Mouse (Mus musculus): ENCODE data around the gene Itga3. TPM values are rescaled to one million over a fixed set of nuclear protein-coding genes. Genes with fewer than 3 reads are reported as not detected.

Gene Itga3
- polyA plus RNA-seq, 1 experiment from 2014 or later, result 355 TPM

DNA sequence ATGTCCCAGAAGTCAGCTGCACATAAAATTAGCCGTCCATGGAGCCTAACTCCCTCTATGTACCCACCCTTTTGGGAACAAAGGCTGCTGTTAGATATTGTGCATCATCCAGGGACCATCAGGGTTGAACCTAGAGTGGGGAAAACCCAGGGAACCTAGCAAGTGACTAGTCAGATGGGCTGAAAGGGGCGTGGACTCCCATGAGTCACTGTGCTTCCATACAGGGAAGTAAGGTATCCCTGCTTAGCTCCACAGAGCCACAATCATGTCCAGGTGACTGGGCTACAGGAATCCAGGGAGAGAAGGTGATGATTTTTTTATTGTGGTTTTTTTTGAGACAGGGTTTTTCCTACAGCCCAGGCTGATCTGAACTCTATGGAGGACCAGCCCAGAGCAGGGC is 32.4 kb upstream of the Itga3 start:
- no peak for ATAC-seq
- no peak for DNase-seq (ENCODE audit: low read depth, low spot score)
- in situ Hi-C loops (cut with MboI; ENCODE audit: low pct_unique_long_range_greater_than_20kb), result loop anchor here (5.0 kb wide), 2 partner anchors 42 to 67 kb away; partner anchors contain the start of gene Pdk2
- no peaks in the 10 kb centered on the region for H3K27me3 ChIP-seq
- ChIA-PET POLR2A (no interaction called here), CTCF (no interaction called here)
- no peak for TF ChIP-seq CTCF (IDR thresholded peaks at IDR 0.05)

DNA sequence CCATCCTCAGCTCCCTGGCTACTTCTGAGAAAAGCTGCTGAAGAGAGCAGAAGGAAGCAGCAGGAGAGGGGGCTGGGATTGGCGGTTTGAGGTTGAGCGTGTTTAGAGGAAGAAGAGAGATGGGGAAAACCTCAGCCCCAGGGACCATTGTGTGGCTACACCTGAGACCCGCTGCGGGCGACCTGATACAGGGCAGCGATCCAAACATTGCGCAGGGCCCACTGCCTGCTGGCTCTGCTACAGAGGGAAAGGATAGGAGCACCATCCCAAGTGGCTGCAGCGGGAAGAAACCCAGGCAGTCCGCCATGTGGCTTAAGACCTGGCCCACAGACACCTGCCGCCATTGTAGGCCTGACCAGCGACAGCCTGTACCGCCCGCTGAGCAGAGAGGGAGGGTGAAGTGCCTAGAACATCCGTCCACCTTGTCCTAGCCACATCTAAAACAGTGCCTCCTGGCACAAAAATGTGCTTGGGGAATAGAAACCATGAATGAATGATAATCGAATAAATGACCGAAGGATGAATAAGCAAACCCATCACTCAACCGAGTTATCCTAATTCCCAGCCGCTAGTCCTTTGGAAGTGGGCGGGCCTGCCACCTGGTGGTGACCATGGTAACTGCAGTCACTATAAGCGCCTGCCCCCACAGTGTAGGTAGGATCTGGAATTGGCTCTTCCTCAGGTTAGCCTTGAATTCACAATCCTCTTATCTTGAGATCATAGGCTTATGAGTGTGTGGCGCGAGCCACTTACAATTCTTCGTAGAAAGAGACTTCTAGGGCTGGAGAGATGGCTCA is 30.0 kb upstream of the Itga3 start:
- DNase-seq (ENCODE audit: low read depth, low spot score) (no peak), ATAC-seq (no peak)
- CTCF ChIA-PET, result interaction anchor here (0.8 to 4.0 kb wide), 7 partner anchors 26 to 60 kb away, joined by 3 to 56 read pairs (median 6); partner anchors contain the start of gene Itga3
- POLR2A ChIA-PET, result interaction anchor here (0.9 to 4.0 kb wide), 5 partner anchors 17 to 116 kb away, joined by 3 to 29 read pairs (median 4); partner anchors contain the start of genes Itga3 and Ppp1r9b
- TF ChIP-seq CTCF (IDR thresholded peaks at IDR 0.05), result peak; percentile 97
- H3K27me3 ChIP-seq, result no peaks in the 10 kb centered on the region
- in situ Hi-C loops (cut with MboI; ENCODE audit: low pct_unique_long_range_greater_than_20kb), result loop anchor here (5.0 kb wide), 2 partner anchors 39 to 64 kb away; partner anchors contain the start of gene Pdk2

DNA sequence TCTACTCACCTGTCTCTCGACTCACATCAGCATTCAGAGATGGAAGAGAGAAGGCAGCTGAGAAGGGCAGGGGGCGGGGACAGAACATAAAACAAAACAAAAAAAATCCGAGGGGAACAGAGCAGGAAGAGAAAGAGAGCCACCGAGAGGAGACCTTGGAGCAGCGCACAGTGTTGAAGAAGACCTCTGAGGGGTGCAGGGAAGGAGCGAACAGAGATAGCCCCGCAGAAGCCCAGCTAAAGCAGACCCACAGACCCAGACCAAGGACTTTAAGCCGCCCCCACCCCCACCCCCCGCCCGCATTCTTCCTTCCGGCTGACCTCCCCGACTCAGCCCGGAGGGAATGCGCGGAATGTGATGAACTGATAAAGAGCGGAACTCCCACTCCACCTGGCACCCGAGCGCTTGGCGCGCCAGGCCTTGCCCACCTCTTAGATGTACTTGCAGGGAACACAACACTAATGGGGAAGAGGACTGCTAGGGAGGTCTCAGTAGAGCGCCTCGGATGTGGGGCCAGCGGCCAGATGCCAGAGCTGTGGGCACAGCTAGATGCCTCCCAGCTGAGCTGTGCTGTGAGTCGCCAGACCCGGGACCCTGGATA is 28.8 kb upstream of the Itga3 start:
- CTCF ChIA-PET, result interaction anchor here (0.8 to 4.0 kb wide), 11 partner anchors 9 to 135 kb away, joined by 3 to 56 read pairs (median 5); partner anchors contain the start of gene Itga3
- in situ Hi-C loops (cut with MboI; ENCODE audit: low pct_unique_long_range_greater_than_20kb), result loop anchor here (5.0 kb wide), 2 partner anchors 38 to 63 kb away; partner anchors contain the start of gene Pdk2
- no peak for DNase-seq (ENCODE audit: low read depth, low spot score)
- peak; percentile 10 for ATAC-seq
- no peaks in the 10 kb centered on the region for H3K27me3 ChIP-seq
- POLR2A ChIA-PET, result interaction anchor here (0.6 to 4.0 kb wide), 12 partner anchors 16 to 1515 kb away, joined by 3 to 29 read pairs (median 4); partner anchors contain the start of genes Itga3 and Ppp1r9b
- TF ChIP-seq CTCF (IDR thresholded peaks at IDR 0.05), result peak; percentile 43

DNA sequence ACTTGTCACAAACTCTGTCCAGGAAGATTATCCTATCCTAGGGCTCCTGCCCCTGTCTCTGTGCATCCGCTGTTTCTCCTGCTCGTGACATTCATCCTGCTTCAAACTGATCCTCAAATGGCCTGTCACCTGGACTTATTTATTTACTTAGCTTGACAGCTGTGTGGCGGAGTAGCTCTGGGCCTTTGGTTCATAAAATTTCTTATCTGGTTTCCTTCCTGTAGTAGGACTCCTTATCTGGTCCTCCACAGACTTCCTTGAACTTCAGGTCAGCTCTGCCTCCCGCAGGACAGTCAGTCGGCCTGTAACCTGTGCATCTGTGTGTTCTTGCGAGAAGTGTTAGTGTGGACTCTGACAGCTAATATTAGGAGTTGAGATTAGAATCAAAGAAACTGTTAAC is 27.7 kb upstream of the Itga3 start:
- POLR2A ChIA-PET, result interaction anchor here (0.8 to 4.0 kb wide), 4 partner anchors 15 to 47 kb away, joined by 3 to 29 read pairs (median 3); partner anchors contain the start of gene Itga3
- ATAC-seq (no peak), DNase-seq (ENCODE audit: low read depth, low spot score) (no peak)
- CTCF ChIA-PET, result interaction anchor here (0.7 to 4.0 kb wide), 10 partner anchors 8 to 60 kb away, joined by 3 to 56 read pairs (median 4); partner anchors contain the start of gene Itga3
- H3K27me3 ChIP-seq, result no peaks in the 10 kb centered on the region
- in situ Hi-C loops (cut with MboI; ENCODE audit: low pct_unique_long_range_greater_than_20kb), result no loop called here
- peak; percentile 35 for TF ChIP-seq CTCF (IDR thresholded peaks at IDR 0.05)

DNA sequence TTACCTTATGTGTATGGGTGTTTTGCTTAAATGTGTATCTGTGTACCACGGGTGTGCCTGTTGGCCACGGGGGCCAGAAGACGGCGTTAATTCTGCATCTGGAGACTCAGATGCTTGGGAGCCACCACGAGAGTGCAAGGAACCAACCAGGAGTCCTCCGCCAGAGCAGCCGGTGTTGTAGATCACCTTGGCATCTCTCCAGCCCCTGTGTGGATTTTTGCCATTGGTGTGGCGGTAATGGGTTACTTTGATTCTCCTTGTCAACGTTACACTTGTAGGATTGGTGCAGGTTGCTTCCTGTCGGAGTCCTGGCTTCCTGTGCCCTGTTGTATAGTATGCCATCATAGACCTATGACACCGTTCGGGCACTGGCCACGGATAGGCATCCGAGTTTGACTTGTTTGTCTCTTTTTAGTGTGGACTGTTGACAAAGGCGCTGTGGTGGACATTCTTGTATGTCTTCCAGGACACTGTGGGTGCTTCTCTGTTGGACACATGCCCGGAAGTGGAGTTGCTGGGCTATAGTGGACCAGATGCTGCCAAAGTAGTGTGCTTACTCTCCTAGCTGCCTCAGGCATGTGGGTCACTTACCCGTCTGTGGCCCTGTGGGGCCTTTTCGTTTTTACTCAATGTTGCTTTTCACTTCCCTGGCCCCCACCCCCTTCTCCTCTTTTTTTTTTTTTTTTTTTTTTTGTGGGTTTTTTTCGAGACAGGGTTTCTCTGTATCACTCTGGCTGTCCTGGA is 25.7 kb upstream of the Itga3 start:
- DNase-seq (ENCODE audit: low read depth, low spot score), result no peak
- POLR2A ChIA-PET, result interaction anchor here (0.9 to 4.2 kb wide), 3 partner anchors 26 to 112 kb away, joined by 3 to 29 read pairs (median 24); partner anchors contain the start of gene Itga3
- TF ChIP-seq CTCF (IDR thresholded peaks at IDR 0.05), result no peak
- CTCF ChIA-PET, result interaction anchor here (0.8 to 4.0 kb wide), 4 partner anchors 15 to 38 kb away, joined by 3 to 56 read pairs (median 4); partner anchors contain the start of gene Itga3
- ATAC-seq, result no peak
- no peaks in the 10 kb centered on the region for H3K27me3 ChIP-seq
- in situ Hi-C loops (cut with MboI; ENCODE audit: low pct_unique_long_range_greater_than_20kb), result no loop called here

DNA sequence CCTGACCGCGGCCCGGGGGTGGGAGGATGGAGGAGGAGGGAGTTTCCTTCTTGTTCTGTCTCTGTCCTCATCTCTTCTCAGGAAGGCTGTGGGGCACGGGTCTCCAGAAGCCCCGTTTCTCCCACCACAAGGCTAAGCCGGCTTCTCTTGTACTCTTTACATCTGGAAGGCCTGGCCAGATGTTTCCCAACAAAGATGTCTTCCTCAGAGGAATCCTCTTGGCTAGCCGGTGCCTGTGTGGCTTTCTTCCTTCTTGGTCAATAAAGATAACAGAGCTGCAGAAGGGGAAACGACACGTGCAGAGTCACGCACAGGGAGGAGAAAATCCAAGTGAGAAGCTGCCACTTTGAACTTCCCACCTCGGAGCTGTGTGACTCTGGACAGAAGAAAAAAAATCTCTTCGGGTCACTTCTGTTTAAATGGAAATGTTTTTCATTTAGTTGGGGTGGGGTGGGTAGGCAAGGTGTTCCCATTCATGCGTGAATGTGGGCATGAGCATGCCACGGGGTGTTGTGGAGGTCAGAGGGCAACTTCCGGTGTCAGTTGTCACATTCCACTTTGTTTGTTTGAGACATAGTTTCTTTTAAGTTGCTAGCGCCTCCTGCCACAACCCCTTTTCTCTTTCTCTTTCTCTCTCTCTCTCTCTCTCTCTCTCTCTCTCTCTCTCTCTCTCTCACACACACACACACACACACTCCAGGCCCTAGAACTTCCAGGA is 24.6 kb upstream of the Itga3 start:
- no peak for TF ChIP-seq CTCF (IDR thresholded peaks at IDR 0.05)
- no peaks in the 10 kb centered on the region for H3K27me3 ChIP-seq
- POLR2A ChIA-PET, result interaction anchor here (0.9 to 4.2 kb wide), 3 partner anchors 14 to 29 kb away, joined by 3 to 24 read pairs (median 4); partner anchors contain the start of gene Itga3
- ATAC-seq (no peak), DNase-seq (ENCODE audit: low read depth, low spot score) (no peak)
- CTCF ChIA-PET, result interaction anchor here (0.8 to 2.6 kb wide), 8 partner anchors 14 to 59 kb away, joined by 3 to 20 read pairs (median 4); partner anchors contain the start of gene Itga3
- in situ Hi-C loops (cut with MboI; ENCODE audit: low pct_unique_long_range_greater_than_20kb), result no loop called here

DNA sequence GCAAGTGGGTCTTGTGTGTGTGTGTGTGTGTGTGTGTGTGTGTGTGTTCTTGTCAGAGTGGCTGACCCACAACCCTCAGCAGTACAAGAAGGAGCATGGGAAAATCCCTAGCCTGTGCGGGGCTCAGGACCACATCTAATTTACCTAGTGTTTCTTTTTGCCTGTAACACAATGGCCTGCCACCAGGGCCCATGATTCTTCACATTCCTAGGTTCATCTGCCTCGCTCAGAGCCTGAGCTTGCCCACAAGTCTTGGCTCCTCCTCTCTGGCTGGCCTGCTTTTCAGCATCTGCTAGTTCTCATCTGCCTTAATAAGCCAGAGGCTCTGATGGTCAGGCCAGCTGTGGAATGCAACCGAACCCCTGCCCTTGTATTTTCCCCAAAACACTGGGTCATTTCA is 23.8 kb upstream of the Itga3 start:
- no peak for TF ChIP-seq CTCF (IDR thresholded peaks at IDR 0.05)
- DNase-seq (ENCODE audit: low read depth, low spot score), result no peak
- H3K27me3 ChIP-seq, result no peaks in the 10 kb centered on the region
- ChIA-PET POLR2A (interaction anchor here (0.9 to 4.2 kb wide), 3 partner anchors 13 to 25 kb away, joined by 3 to 24 read pairs (median 5); partner anchors contain the start of gene Itga3), CTCF (interaction anchor here (1.7 to 2.6 kb wide), 5 partner anchors 19 to 58 kb away, joined by 4 to 20 read pairs (median 5); partner anchors contain the start of gene Itga3)
- ATAC-seq, result no peak
- in situ Hi-C loops (cut with MboI; ENCODE audit: low pct_unique_long_range_greater_than_20kb), result no loop called here

DNA sequence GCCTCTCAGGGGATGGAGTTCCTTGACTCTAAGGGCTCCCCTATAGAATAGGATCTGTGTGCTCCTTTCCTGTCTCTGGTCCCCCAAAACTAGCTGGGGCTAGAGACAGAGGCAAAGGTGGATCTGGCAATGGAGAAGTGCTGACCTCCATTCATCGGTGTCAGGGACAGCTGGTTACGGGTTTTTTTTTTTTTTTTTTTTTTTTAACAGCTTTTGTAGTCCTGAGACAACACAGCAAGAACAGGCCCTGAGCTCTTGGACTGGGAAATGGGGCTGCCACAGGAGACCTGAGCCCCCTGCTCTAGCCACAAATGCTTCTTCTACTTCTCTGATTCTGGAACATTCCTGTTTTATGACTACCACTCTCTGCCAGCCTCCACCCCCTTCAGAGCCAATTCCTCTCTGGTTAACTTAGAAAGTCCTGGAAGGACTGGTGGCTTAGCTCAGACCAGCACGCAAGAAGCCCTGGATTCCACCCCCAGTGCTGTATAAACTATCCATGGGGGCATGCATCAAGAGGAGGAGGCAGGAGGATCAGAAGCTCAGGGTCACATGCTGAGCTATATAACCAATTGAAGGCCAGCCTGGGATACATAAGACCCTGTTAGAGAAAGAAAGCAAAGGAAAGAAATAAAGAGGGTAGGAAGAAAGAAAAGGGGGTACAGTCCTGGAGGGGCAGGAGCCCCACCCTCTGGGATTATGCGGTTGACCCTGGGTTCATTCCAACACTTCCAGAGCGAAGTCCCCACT is 21.9 kb upstream of the Itga3 start:
- POLR2A ChIA-PET, result interaction anchor here (0.7 to 4.2 kb wide), 4 partner anchors 9 to 29 kb away, joined by 3 to 24 read pairs (median 4); partner anchors contain the start of gene Itga3
- CTCF ChIA-PET, result interaction anchor here (1.1 to 2.6 kb wide), 5 partner anchors 9 to 56 kb away, joined by 3 to 20 read pairs (median 5); partner anchors contain the start of gene Itga3

More for the DNA sequence above, 21.9 kb upstream of the Itga3 start:
- ATAC-seq (no peak), DNase-seq (ENCODE audit: low read depth, low spot score) (no peak)
- no peaks in the 10 kb centered on the region for H3K27me3 ChIP-seq
- in situ Hi-C loops (cut with MboI; ENCODE audit: low pct_unique_long_range_greater_than_20kb), result loop anchor here (25.0 kb wide), 1 partner anchor 1164 kb away; the partner anchor contains the start of gene Hoxb9
- TF ChIP-seq CTCF (IDR thresholded peaks at IDR 0.05), result no peak
